Mouse (Mus musculus) lung, postnatal 25 days (tissue): ENCODE data around the gene Ydjc.
A peak's percentile ranks its signal among the peaks of the same experiment; 100 is the strongest.

ENCODE experiments used
- DNase-seq: peaks from one replicate; pipeline ENCODE4 v3.0.0; 2022; ENCODE audit warnings: low spot score

The Ydjc gene

GRCm38 (mm10) chr16:17144339-17144738 lies at the start of gene Ydjc:
Ydjc (plus strand) TSS chr16:17144621.
- no peak for DNase-seq

- DNase-seq, result no peak
These were observed 47.5 kb upstream of the Ydjc start for GRCm38 (mm10) chr16:17096938-17097337.

- DNase-seq, result no peak
These were observed 41.7 kb upstream of the Ydjc start for GRCm38 (mm10) chr16:17102630-17103220.

DNA sequence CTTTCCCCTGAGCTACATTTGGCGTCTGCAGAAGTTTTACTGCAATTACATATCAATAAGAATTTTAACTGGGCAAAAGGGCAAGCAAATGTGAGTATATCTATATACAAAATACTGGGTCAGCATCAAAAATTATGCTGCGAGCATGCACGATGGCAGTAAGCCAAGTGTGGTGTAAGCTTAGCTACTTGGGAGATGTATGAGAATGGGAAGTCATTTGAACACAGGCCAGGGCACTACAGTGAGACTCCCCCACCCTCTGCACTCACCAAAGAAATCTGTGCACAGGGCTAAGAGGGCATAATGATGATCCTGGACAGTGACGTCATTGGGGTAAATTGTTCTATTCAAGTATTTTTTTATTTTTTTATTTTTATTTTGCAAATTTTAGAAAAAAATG lies 39.8 kb upstream of the Ydjc start:
- DNase-seq, result no peak

GRCm38 (mm10) chr16:17110771-17111743 lies 33.4 kb upstream of the Ydjc start, which contains the start of gene Ppil2:
Ppil2 (minus strand) TSS chr16:17111257.
- peak; percentile 85 for DNase-seq

- DNase-seq, result no peak
These were observed 27.1 kb upstream of the Ydjc start for GRCm38 (mm10) chr16:17117309-17117799.

DNA sequence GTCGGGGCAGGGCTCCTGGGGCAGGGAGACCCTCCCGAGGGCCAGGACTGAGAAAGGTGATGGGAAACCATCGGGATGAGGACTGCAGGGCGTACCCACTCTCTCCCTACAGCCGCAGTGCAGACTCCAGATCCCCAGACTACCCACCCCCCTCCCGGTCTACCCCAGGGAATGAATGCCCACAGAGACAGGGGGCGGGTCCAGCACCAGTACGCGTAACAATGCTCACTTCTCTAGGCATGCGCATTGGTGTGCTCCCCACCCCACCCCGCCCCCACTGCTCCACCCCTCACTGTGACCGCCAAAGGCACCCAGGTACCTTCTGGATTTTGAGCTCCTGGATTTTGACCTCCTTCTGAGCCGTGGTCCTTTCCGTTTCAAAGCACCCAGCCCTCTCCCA lies 22.9 kb upstream of the Ydjc start:
- DNase-seq, result no peak

DNA sequence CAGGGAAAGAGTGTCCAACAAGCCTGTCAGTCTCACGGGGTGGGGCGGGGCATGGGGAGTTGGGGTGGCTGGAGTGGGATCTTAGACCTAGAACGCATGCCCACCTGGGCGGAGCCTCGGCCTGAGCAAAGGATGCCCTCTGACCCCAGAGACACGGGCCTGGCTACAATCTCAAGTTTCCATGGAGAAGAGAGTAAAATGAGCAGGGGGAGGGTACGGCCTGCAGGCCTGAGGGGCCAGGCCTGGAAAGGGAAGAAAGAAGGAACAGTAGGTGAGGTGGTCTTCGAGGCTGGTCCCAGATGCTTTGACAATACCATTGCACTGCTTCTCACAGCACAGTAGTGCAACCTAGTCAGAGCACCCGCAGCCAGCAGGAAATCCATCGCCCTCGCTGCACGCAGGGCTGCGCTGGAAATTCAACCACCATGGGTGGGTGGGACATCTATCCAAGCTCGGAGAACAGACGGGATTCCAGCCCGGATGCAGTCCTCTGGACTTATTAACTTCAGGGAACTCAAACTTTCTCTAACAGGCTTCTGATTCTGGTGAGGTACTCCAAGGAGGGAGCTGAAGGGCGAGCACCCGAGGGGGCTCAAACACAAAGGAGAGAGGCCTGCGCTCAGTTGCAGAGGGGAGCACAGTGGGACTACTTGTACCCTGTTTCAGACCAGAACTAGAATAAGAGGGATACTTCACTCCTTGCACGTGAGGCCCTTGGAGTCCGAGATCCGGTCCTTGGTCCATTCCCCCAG lies 20.1 kb upstream of the Ydjc start:
- DNase-seq, result no peak

DNA sequence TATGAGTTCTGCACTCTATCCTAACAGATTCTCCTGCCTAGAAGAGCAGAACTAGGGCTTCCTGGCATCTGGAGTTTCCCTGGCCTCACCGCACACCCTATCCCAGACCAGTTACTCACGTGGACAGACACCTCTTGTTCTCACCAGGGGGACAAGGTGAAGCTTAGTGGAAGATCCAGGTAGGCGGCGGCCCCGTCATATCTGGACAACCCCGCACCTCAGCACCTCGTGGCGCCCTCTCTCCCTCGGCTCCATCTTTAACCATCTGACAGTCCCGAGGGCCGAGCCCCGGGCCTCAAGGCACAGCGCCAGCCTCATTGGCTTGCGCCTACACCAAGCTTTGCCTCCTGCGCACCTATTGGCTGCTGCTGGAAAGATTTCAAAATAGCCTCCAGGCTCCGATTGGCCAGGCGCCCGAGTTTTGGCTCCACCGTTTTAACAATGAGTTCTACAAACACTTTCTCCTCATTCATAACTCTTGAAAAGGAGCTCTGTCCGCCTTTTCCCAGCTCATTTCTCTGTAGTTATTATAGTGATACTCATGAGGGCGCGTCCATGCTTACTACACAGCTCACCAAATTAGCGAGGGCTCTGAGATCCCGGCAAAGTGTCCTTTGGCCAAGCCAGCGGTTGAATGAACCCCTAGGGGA lies 19.4 kb upstream of the Ydjc start, which contains the start of gene 2610318N02Rik:
Gene 2610318N02Rik, minus strand, starts transcription at position 297 of the 650 bp plus-strand sequence.
- DNase-seq, result peak; percentile 82

- peak; percentile 45 for DNase-seq
These were observed 17.1 kb upstream of the Ydjc start for GRCm38 (mm10) chr16:17127292-17127691.

DNA sequence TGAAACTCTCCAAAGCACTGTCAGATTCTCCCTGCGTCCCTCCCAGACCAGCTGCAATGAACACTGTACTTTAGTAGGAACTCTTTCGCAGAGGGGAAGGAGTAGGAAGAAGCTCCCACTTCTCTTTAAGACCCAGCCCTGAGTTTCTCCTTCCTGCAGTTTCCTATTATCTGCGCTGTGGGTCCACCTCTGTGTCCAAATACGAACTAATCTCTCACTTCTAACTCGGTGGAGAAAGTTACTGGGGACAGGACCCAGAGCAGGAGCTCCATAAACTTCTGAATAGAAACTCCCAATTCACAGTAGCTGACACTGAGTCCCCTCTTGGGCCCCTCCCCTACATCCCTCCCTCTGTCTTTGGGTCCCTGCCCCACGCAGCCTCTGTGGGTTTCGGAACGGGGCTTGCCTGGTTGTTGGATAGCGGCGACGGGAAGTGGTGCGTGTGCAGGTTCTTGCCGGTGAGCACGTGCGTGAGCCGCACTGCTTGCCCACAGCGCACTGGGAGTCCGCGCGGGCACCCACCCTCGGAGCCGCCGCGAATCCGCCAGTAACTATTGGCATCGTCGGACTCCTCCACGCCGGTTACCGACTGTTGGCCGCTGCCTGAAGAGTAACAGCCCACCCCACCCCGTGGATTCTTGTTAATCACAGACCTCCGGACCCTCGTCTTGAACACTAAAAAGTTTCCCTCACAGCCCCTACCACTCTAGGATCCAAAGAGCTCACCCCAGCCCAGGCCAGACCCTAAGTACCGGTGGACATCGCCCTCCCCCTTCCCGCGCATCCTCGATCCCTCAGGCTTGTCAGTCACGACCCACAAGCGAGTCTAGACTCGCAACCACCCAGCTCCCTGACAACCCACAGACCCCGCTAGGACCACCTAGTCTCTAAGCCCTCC lies 13.0 kb upstream of the Ydjc start:
- DNase-seq, result no peak

- DNase-seq, result peak; percentile 97
These were observed 12.1 kb upstream of the Ydjc start, which contains the start of gene Sdf2l1 for GRCm38 (mm10) chr16:17132089-17132905. Sdf2l1 (minus strand) TSS chr16:17132383.

- no peak for DNase-seq
These were observed 11.6 kb upstream of the Ydjc start for GRCm38 (mm10) chr16:17132906-17133200.

DNA sequence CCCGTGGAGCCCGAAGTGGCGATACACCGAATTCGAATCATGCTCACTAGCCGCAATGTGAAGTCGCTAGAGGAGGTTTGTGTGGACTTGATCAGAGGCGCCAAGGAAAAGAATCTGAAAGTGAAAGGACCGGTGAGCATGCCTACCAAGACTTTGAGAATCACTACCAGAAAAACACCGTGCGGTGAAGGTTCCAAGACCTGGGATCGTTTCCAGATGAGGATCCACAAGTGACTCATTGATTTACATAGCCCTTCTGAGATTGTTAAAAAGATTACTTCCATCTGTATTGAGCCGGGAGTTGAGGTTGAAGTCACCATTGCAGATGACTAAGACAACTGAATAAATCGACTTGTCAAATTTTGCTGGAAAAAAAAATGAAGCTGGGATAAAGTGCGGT lies 7.1 kb upstream of the Ydjc start:
- no peak for DNase-seq

DNA sequence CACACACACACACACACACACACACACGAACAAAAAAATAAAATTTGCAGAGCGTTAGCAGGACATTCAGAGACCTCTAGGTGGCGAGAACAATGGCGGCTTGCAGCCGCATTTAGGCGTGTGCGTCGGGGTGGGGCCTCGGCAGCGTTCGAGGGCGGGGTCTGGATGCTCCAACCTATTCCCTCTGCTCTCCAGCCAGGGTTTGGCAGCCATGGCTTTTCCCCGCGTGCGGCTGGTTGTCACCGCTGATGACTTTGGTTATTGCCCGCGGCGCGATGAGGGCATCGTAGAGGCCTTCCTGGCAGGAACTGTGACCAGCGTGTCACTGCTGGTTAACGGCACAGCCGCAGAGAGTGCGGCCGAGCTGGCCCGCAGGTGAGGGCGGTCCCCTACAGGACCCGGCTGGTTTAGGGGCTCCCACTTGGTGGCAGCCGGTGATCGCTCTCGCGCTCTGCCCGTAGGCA lies 2.4 kb downstream of the Ydjc start, which contains the start of gene Ccdc116:
Gene Ccdc116, minus strand, starts transcription at position 458 of the 464 bp plus-strand sequence.
- DNase-seq, result peak; percentile 72

- no peak for DNase-seq
These were observed 3.0 kb downstream of the Ydjc start for GRCm38 (mm10) chr16:17147391-17147929.

DNA sequence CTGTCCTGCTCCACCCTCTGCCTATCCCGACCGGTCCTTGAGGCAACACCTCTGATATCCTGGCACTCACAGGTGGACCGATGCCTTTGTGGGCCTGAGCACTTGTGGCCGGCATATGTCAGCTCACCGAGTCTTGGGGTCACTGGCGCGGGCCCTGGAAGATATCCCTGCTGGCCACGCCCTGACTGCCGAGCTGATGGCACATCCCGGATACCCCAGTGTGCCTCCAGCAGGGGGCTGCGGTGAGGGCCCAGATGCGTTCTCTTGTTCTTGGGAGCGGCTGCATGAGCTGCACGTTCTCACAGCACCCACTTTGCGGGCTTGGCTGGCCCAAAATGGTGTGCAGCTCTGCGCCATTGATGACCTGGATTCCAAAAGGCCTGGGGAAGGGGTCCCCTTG lies 3.7 kb downstream of the Ydjc start:
- no peak for DNase-seq

- DNase-seq, result no peak
These were observed 6.3 kb downstream of the Ydjc start for GRCm38 (mm10) chr16:17150520-17151258.

GRCm38 (mm10) chr16:17151874-17152273 lies 7.5 kb downstream of the Ydjc start:
- no peak for DNase-seq
